ENCODE assay signal across 8 mouse cellular contexts in the genomic region with DNA sequence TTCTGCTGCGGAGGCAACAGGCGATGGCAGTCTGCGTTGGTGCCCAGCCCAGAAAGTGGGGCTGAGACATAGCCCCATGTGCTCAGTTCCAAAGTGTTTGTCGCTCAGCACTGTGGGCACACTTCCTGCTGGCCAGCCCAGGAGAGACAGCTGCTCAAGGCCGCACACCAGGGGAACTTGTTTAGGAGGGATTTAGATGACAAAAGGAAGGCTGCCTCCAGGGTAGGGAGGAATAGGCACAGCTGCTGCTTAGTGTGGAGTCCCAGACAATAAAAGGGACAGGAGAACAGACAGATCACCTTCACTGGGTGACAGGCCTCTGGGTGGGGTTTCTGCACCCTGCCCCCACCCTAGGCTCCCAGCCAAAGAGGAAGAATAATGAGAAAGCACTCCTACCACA.
DNase-seq lines count a peak whose midpoint lies in the region; ATAC-seq and TF ChIP-seq lines count a peak whose summit lies in the region.

No protein-coding gene starts in this region.

- 28% methylated on average over 5 of the region's 5 CpGs for WGBS in hindbrain, embryonic 14.5 days
- WGBS in limb, embryonic 15.5 days = 65% methylated on average over 5 of the region's 5 CpGs
- WGBS in stomach, postnatal 0 days = 50% methylated on average over 5 of the region's 5 CpGs
- 75% methylated on average over 5 of the region's 5 CpGs for WGBS in liver, postnatal 0 days (ENCODE audit: insufficient replicate concordance)

- no peak for TF ChIP-seq CTCF in stomach, postnatal 0 days (IDR thresholded peaks at IDR 0.05; ENCODE audit: low read depth)
- no peak for TF ChIP-seq CTCF in liver, postnatal 0 days (IDR thresholded peaks at IDR 0.05; ENCODE audit: low read depth)

- H3K4me3 ChIP-seq in hindbrain, embryonic 14.5 days (replicated peaks; ENCODE audit: low read length) = no peak overlapping the region
- H3K4me3 ChIP-seq in limb, embryonic 15.5 days = no peak overlapping the region
- H3K4me3 ChIP-seq in stomach, postnatal 0 days (ENCODE audit: low read depth, low read length) = no peak overlapping the region
- no peak overlapping the region for H3K4me3 ChIP-seq in liver, postnatal 0 days (ENCODE audit: low read depth, low read length)

- no peak overlapping the region for H3K9ac ChIP-seq in hindbrain, embryonic 14.5 days
- H3K9ac ChIP-seq in limb, embryonic 15.5 days = no peak overlapping the region
- H3K9ac ChIP-seq in stomach, postnatal 0 days (ENCODE audit: low read length) = no peak overlapping the region
- no peak overlapping the region for H3K9ac ChIP-seq in liver, postnatal 0 days (replicated peaks)

- no peak for TF ChIP-seq EP300 in stomach, postnatal 0 days (optimal IDR thresholded peaks at IDR 0.05)
- TF ChIP-seq EP300 in liver, postnatal 0 days (IDR thresholded peaks at IDR 0.05; ENCODE audit: low read depth) = no peak

- H3K27me3 ChIP-seq in hindbrain, embryonic 14.5 days (ENCODE audit: control insufficient read depth, insufficient read depth, low read length) = no peaks in the 10 kb centered on the region
- H3K27me3 ChIP-seq in limb, embryonic 15.5 days = no peaks in the 10 kb centered on the region
- no peaks in the 10 kb centered on the region for H3K27me3 ChIP-seq in stomach, postnatal 0 days (ENCODE audit: control insufficient read depth, insufficient read depth, low read length)
- H3K27me3 ChIP-seq in liver, postnatal 0 days (ENCODE audit: insufficient read depth, low read length) = no peaks in the 10 kb centered on the region

- H3K9me3 ChIP-seq in hindbrain, embryonic 14.5 days (ENCODE audit: control insufficient read depth, low read length) = no peaks in the 10 kb centered on the region
- H3K9me3 ChIP-seq in limb, embryonic 15.5 days = no peaks in the 10 kb centered on the region
- H3K9me3 ChIP-seq in stomach, postnatal 0 days (ENCODE audit: control insufficient read depth, low read length) = no peaks in the 10 kb centered on the region
- H3K9me3 ChIP-seq in liver, postnatal 0 days (ENCODE audit: low read length) = no peaks in the 10 kb centered on the region

- no peaks in the 10 kb centered on the region for H3K36me3 ChIP-seq in hindbrain, embryonic 14.5 days (replicated peaks; ENCODE audit: control insufficient read depth, insufficient read depth)
- H3K36me3 ChIP-seq in limb, embryonic 15.5 days = no peaks in the 10 kb centered on the region
- H3K36me3 ChIP-seq in stomach, postnatal 0 days (ENCODE audit: control insufficient read depth, insufficient read depth, low read length) = no peaks in the 10 kb centered on the region
- H3K36me3 ChIP-seq in liver, postnatal 0 days (replicated peaks; ENCODE audit: insufficient read depth, low read length) = no peaks in the 10 kb centered on the region

- H3K4me2 ChIP-seq in hindbrain, embryonic 14.5 days (replicated peaks) = no peak overlapping the region
- no peak overlapping the region for H3K4me2 ChIP-seq in limb, embryonic 15.5 days
- H3K4me2 ChIP-seq in stomach, postnatal 0 days (replicated peaks; ENCODE audit: low read depth) = no peak overlapping the region
- H3K4me2 ChIP-seq in liver, postnatal 0 days (ENCODE audit: low read depth, low read length) = no peak overlapping the region

- DNase-seq in adrenal gland, postnatal 14 days = peak; percentile 43
- no peak for DNase-seq in adrenal gland, adult 18-20 months (ENCODE audit: low spot score in 2 of 2)
- DNase-seq in ZHBTc4 (ENCODE audit: low read depth, low spot score) = peak; percentile 93
- DNase-seq in hindbrain, embryonic 14.5 days (ENCODE audit: low spot score) = no peak
- DNase-seq in stomach, postnatal 0 days (ENCODE audit: low spot score) = peak; percentile 47
- no peak for DNase-seq in thymus, adult 18-20 months
- DNase-seq in liver, postnatal 0 days = no peak

- peak; percentile 75; the same call in 1 of the 2 replicates for ATAC-seq in hindbrain, embryonic 14.5 days (ENCODE audit: low FRiP score)
- ATAC-seq in limb, embryonic 15.5 days (ENCODE audit: insufficient number of reproducible peaks, low FRiP score, low TSS enrichment, low read depth) = 0 out of 2 replicates have a peak, but pooled peaks have one; percentile 48
- peak; percentile 33 for ATAC-seq in stomach, postnatal 0 days (ENCODE audit: low FRiP score, low TSS enrichment)
- no peak for ATAC-seq in liver, postnatal 0 days

- no peaks in the 10 kb centered on the region for H3K4me1 ChIP-seq in hindbrain, embryonic 14.5 days (replicated peaks; ENCODE audit: control insufficient read depth, insufficient read depth, low read length)
- peaks cover 2% of the 10 kb centered on the region; the same call in 1 of the 2 replicates for H3K4me1 ChIP-seq in limb, embryonic 15.5 days
- peaks cover 6% of the 10 kb centered on the region; the same call in 1 of the 2 replicates for H3K4me1 ChIP-seq in stomach, postnatal 0 days (replicated peaks; ENCODE audit: control insufficient read depth, insufficient read depth)
- H3K4me1 ChIP-seq in liver, postnatal 0 days (ENCODE audit: insufficient read depth) = peaks cover 9% of the 10 kb centered on the region; the same call in 1 of the 2 replicates

- H3K27ac ChIP-seq in hindbrain, embryonic 14.5 days = peak overlapping the region; percentile 20; the same call in 1 of the 2 replicates
- H3K27ac ChIP-seq in limb, embryonic 15.5 days = no peak overlapping the region; the same call in 1 of the 2 replicates
- H3K27ac ChIP-seq in stomach, postnatal 0 days (replicated peaks) = peak overlapping the region; percentile 63
- H3K27ac ChIP-seq in liver, postnatal 0 days (ENCODE audit: low read depth) = no peak overlapping the region

Comparison
In these comparisons a context has a peak if more than half of its experiments do, and no peak if none do; other contexts are left out.
1. DNase-seq: peak in adrenal gland, postnatal 14 days (single experiment), ZHBTc4 (single experiment) and stomach, postnatal 0 days (single experiment); none in adrenal gland, adult 18-20 months (0 of 2), hindbrain, embryonic 14.5 days (single experiment), thymus, adult 18-20 months (0 of 2) and liver, postnatal 0 days (single experiment).
2. H3K27ac ChIP-seq: peak in hindbrain, embryonic 14.5 days (single experiment) and stomach, postnatal 0 days (single experiment); none in limb, embryonic 15.5 days (single experiment) and liver, postnatal 0 days (single experiment).